Mouse (Mus musculus) lung, postnatal 14 days (tissue): Measurements from ENCODE around the gene Ank2.
"Not testable (repeated sequence)": the region's sequence is repeated elsewhere in the genome, so short reads cannot be mapped to it uniquely, and the experiment has no call there.

Source experiments
- DNase-seq: peaks from one replicate; pipeline ENCODE4 v3.0.0; 2021

The Ank2 gene

DNA sequence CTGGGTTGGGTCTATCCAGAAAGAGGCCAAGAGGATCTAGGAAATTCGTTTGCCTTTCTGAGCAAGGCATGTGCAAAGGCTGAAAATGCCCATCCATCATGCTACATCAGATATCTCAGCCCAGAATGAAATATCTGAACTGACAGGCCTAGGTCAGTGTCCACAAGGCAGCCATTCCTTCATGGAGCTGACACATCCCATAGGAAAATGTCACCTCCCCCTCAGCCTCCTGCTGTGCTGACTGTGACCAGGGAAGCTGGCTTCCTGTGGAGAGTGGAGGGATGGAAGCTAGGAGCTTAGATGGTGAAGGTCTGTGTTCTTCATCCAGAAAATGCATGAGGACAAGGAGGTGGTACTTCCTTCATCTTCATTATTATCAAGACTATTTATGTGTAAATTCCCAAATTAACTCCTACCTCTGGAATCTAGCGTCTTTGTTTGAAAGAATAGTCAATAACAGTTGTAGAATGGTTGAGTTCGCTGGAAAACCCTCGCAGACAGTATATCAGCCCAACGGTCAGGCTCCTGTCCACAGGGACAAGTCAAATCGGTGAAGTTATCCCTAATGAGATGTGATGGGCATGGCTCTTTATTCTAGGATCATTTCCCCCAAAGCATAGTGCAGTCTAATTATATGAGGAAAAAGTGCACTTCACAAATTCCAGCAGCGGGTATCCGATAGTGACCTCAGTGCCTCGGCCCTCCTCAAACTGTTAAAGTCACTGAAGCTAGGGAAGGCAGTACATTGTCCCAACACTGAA lies 148.4 kb downstream of the Ank2 start:
- DNase-seq: no peak

DNA sequence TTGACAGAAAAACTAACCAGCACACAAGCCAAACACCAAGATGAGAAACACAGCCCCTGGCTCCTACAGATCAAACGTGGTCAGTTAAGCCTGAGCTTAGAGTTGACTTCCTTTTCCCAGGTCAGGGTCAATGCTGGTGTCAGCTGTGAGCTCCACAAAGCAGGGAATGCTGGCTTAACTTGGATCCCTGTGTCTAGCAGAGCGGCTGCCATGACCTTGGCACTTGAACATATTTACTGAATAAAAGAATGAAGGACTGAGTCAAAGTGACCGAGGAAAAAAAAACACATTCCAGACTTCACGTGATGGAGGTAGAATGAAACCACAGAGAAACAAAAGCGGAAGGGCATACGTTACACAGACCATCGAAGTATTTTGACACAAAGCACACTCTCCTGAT lies 150.2 kb downstream of the Ank2 start:
- DNase-seq: no peak

DNA sequence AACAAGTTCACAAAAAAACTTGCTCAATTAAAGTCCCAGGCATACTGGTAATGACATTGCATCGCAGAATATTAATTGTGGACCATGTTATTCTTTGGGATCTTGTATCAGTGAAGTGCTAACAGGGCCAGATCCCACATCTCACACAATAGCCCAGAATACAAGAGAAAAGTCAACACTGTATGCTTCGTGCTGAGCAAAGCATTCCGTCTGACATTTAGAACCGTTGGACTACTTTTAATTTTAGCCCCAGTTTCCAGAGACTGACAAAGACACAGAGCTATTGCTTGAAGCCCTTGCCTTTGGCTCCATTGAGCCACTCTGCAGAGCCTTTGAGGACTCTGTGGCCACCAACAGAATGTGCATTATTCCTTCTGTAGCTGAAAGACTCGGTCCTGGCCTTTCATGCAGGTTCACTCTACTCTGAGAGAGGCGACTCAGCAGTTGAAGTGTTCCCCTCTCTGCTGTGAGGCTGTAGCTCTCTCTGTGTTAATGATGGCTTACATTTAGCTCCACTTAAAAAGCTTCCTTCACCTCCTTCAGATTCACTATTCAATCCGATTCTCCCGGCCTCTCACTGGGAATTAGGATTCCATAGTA lies 153.2 kb downstream of the Ank2 start:
- DNase-seq: no peak

DNA sequence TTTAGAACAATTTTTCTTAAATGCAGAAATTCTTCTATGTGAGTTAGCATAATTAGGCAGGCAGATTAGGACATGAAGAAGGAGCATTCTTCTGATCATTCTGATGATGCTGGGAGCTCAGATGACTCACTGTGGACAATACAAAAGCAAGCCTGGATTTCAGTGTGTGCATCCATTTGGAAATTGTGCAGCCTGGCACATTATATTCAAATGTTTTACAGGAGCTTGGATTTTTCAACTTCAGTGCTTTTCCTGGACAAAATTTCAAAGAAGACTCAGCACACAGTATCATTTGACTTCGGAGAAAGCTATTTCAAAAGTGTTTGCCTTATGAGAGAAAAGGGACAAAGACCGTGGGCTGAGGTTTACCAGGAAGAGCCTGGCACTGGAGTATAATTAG lies 157.8 kb downstream of the Ank2 start:
- DNase-seq: no peak

DNA sequence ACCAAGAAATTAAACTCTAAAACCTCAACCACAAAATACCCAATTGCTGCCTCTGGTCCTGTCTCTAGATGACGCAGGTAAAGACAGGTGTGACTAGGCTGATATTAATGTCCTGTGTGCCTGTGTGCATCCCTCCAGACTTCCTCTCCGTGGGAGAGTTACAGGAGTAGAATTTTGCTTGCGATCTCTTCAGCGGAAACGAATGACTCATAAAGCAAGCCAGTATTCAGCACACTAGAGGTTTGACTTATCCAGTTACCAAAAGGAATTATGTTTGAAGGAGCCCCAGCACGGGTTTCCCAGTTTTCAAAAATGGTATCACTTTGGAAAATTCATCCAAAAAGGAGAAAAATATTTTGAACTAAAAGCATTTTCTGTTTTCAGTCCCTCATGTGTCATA lies 164.3 kb downstream of the Ank2 start:
- no peak for DNase-seq

DNA sequence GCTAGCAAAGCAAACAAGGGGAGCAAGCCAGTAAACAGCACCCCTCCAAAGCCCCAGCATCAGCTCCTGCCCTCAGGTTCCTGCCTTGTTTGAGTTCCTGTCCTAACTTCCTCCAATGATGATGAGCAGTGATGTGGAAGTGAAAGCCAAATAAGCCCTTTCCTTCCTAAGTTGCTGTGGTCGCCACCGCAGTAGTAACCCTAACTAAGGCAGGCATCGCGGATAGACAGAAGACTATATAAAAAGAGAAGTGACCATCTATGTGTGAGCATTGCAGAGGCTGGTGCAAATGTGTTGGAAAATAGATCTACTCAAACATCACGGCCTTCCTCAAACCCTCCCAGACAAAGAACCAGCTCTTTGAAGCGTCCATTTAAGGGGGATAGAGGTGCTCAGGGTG lies 167.6 kb downstream of the Ank2 start:
- DNase-seq: no peak

DNA sequence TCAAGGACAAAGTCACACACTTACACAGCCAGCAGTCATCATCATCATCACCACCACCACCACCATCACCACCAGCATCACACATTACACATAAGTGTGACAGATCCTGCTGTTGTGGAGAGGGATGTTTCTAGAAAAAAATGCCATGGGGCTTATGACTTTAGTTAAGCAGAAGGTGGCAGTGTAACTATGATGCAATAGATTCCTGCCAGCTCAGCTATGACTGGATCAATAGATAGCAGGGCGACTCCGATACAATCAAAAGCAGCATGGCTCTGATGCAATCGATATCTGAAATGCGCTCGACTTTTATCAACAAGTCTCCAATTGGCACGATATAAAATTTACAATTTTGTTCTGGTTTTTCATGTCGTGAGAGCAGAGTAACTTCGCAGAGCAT lies 172.8 kb downstream of the Ank2 start:
- DNase-seq: no peak

DNA sequence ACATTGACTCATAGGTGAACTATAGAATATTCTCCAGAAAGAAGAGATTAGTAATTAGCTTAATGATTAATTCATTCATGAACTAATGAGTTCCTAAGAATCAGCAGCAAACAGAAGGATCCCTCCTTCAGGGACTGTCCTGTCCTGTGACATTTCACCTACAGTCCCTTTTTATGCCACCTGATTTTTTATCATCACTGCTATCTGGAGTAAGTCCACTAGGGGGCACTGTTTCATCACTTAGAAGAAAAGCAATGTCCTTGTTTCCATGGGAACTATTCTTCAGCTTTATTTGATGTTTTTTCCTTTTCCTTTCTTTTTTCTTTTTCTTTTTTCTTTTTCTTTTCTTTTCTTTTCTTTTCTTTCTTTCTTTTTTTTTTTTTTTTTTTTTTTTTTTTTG lies 176.3 kb downstream of the Ank2 start:
- DNase-seq: peak; percentile 46

DNA sequence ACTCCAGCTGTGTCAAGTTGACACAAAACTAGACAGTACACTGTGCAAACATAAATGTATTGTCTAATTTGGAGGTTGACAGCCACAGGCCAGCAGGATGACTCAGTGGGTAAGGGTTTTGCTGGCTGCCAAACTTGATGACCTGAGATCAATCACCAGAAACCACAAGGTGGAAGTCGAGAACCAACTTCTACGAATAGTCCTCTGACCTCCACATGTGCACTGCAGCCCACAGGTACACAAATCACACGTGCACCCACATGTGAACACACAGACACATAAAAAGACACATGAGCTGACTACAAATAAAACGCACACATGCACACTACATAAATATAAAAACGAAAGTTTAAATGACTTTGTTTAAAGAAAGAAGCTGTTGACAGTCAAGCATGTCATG lies 177.5 kb downstream of the Ank2 start:
- no peak for DNase-seq

DNA sequence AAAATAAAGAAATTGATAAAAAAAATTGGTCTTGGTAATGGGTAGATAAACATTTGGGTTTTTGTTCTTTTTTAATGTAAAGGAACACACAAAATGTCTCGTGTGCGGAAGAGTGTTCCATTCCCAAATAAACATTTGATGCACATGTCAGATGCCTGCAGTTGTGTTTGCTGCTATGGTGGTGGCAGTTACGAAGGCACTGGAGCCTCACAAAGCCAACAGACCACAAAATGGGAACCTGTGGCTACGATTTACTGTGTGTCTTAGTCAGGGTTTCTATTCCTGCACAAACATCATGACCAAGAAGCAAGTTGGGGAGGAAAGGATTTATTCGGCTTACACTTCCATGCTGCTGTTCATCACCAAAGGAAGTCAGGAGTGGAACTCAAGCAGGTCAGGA lies 178.1 kb downstream of the Ank2 start:
- DNase-seq: not testable (repeated sequence)

DNA sequence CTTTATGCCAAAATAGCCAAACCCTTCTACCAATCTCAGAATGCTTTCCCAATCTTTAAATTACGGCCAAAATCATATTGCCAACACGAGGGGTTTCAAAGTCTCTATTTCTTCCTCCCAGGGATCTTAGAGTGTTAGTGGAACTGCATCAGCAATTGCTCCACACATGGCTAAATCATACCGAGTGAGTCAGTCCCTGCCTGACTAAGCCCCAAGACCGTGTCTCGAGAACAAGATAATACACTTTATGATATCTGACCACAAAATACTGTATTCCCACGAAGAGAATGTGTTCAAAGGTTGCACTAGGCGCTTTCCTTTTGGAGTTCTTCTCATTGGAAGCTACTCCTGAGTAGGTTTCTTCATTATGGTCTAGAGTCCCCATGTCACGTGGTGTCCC lies 178.8 kb downstream of the Ank2 start:
- DNase-seq: no peak

DNA sequence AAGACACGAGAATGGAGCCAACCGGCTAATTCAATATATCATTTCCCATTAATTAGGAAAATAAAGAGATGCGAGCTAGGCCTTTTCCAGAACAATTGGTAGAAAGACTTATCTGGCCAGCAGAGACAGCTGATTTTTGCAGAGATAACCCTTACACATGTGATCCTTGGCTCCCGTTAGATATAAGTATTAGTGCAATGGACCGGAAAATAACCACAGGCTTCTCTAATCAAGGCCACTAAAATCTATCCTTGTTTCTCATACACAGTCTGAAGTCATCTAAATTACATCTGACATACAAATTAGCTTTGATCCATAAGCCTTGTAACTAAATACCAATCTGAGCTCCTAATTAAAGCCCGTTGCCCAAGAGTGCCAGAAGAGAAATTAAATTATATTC lies 181.5 kb downstream of the Ank2 start:
- DNase-seq: no peak

DNA sequence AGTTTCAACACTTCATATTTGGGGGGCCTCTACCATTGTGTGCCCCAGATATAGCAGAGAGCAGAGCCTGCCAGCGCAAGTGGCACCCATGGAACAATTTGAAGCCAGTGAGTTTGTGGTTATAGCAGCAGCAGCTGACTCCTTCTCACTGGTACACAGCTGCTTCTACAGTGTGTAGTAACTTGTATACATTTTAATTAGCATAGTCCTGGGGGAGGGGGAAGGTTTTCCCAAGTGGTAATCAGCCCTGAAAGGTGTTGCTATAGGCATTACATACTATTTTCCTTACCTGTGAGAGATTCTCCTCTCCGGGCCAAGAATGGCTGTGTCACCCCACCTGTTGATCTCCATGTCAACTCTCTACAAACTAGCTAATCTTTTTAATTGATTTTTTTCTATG lies 182.4 kb downstream of the Ank2 start:
- DNase-seq: no peak

DNA sequence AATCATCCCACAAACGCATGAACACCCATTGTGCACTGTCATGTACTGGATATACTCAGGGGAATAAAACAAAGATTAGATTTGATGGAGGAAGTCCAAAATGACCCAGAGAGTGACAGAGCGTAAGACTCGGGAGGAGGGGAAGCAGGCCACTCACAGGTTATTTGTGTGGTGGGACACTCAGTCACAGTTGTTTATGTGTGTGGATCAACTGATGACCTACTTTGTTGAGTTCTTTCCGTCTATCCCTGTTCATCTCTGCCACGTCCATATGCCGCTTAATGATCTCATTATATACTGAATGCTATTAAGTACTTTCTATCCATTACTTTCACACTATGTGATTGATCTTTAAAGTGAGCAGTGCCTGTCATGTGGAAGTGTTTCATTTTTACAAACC lies 187.6 kb downstream of the Ank2 start:
- DNase-seq: no peak

DNA sequence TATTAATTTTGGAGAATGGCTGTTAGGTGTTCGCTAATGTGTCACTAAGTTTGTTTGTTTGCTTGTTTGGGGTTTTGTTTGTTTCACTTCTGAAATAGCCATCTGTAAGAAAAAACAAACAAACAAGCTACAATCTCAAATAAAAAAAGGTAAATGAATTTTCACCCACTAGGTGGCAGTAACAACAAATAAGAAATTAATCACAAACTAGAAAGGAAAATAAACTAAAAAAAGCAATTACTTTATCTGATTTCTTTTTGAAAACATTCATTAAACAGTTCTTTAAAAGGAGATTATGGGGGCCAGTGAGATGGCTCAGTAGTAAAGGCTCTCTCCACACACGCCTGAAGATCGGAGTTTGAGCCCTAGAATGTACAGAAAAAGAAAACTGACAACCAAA lies 189.1 kb downstream of the Ank2 start:
- no peak for DNase-seq

DNA sequence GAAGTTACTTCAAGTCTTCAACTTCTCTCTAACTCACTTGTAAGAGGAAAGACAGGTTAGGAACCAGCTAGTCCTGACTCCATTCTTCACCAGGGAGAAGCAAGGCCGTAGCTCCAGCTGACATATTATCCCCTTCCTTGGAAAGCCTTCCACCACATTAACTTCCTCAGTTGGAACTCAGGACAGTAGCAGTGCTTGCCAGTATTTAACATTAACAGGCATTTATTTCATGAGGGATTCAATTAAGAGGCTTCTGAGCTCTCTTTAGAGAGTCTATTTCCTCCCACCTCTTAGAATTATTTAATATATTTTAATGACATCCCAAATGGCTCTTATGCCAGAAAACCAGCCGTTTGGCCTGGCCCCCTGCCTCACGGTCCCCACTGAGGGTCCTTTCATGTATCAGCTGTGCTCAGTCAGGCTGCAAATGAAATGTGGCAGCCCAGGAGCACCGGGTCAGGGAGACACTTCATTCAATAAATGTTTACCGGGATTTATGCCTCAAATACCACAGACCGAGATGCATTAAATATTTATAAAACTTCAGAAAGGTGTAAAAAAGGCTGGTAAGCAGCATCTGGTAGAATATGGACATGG lies 195.1 kb downstream of the Ank2 start:
- no peak for DNase-seq

DNA sequence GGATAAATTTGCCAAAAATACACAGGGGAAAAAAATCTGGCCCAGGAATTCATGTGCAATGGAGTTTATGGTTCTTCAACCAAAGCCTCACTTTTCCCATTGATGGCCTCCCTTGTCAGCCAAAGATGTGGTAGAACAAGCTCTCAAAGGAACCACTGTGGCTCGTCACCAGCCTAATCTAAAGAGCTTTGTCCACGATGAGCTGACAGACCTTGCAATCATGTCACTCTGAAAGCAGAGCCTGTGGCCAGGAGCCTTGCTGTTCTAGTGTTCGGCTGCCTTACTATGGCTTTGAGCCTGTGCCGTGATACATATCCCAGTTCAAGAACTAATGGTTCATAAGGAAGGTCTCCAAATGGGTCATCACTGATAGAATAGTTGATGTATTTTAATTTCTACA lies 196.1 kb downstream of the Ank2 start:
- no peak for DNase-seq

DNA sequence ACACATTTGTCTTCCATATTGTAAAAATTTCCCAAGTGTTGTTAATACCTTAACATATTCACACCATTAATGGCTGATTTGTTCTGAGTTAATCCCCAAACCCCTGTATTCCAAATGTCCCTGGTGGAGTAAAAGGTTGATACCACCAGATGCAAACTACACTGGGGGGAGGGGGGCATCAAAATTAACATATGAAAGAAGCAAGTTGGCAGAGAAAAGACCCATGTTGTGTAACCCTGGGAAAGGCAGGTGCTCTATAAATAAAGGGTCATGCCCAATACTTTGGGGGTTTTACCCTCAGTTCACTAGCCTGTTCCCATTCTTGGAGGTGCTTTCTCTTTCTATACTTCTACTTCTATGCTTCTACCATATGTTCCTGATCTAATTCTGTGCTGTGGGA lies 198.4 kb downstream of the Ank2 start:
- DNase-seq: no peak

DNA sequence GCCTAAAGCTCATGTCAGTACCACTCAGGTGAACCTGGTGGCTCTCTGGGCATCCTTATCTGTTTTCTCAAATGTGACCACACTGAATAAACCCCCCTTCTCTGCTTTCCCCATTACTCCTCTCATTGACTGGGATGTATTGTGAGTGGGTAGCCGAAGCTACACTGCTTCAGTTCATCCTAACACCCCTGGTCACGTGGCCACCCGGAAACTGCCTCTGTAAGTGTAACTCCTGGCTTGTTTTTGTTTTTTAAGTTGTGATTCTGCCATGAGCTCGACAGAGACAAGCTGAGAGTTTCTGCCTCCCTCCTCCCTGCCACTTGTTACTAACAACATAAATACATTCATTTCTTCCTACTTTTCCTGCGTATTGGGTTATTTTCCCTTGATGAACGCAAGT lies 203.2 kb downstream of the Ank2 start:
- DNase-seq: no peak

DNA sequence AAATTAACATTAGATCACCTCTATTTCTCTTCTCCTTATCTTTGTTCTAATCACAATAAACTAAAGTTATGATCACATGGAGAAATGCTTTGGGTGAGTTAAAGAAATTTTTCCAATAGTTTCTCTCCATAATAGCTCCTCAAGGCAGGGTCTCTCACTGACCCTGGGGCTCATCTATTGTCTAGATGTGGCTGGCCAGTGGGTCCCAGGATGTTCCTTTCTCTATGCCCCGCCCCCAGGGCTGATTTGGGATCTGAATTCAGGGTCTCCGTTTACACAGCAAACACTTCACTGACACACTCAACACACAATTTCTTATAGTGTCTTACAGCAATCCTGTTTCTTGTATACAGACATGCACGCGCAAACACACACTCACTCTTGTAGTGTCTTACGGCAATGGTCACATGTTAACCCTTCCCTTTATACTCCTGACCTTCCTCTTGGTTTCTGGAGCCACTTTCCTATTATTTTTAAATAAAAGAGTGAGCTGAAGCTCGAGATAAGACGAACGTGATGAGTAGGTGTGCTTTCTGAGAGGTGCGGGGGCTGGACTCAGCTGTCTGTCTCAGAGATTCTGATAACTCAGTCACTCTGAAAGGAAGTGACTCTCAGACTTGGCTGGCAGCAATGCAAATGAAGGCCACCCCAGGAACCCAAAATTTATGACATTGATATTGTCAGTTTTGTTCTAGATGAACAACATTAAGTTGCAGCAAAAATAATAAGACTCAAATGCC lies 204.4 kb downstream of the Ank2 start:
- no peak for DNase-seq

DNA sequence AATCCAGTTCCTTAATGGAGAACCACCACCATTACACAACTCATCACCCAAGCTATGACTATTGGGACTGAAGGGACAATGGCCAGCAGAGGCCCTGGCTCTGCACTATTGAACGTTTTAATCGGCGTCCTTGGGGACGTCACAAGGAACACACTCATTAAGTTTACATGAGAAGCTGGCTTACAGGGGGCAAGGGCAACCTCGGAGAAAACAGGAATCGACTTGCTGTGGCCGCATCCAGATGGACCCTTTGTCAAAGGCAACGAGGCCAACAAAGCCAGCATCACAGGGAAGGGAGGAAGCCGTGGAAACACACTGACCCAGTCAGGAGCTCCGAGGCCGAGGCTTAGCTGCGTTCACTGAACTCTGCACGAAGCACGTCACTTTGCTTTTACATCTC lies 205.1 kb downstream of the Ank2 start:
- DNase-seq: no peak

DNA sequence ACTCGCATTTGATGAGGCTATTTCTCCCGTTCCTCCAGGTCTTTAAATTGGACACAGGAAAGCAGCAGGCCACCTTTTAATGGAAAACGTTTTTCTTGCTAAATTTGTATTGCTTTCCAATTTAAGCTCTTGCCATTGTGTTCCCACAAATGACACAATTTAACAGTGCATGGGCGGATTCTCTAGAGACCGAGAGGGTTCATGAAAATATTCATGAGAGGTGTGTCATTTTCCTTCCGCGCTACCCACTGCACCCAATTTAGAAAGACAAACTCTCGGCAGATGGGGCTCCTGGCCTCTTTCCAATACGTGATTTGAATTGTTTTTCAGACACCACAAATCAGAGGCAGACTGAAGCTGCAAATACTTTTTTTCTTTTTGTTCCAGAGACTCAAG lies 205.7 kb downstream of the Ank2 start:
- DNase-seq: no peak

DNA sequence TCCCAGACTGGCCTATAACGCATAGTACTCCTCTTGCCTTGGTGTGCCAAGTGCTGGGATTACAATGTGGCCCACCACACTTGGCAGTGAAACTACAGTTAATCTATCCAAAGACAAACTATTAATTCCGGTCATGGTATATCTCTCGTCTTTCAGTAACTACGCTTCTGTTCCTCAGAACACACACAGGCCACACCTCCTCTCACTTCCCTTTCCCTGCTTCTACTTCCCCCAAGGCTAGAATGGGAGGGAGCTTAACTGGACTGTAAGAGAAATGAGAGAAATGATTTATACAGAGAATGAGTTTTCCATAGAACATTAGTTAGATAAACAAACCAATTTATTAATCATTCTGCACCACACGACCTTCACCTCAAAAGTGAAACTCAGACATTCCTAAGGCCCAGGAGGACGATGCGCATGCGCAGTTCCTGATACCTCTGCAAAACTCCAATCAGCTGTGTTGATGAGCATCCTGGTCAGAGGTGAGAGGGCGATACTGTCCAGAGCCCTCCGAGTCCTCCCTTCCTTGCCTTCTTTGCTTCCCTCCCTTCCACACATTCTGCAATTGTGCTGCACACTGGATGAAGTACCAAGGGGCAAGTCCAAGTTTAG lies 206.2 kb downstream of the Ank2 start:
- no peak for DNase-seq

DNA sequence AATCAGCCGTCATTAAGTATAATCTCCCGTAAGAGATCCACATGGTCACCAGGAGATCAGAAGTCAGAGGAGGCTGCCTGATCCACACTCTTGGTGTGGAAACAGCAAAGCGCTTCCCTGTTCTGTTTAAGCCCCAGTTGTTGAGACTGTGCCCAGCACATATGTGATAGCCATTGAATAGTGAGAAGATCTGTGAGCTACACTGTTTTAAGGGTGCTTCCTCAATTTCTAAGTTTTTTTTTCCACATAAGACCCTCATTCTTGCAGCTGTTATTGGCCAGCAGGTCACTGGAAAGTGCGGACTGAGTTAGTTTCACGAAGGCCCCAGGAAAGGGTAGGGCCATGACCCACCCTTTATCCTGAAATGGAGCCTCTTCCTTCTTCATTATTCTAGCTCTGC lies 216.9 kb downstream of the Ank2 start:
- DNase-seq: no peak
